Mouse (Mus musculus) erythroblast, embryonic 14.5 days (primary cell): Measurements from ENCODE around the gene Tmem212.

Source experiments
- GATA1 ChIP-seq: IDR thresholded peaks from 2 replicates; pipeline ENCODE4 v1.6.1; 2012; ENCODE audit warnings: low read length, inconsistent platforms, mixed read lengths
- TAL1 ChIP-seq: IDR thresholded peaks from 3 replicates; pipeline ENCODE4 v1.6.1; 2012; ENCODE audit warnings: low read length, inconsistent platforms, mixed read lengths

GRCm38 (mm10) chr3:27901846-27902245, 5.7 kb upstream of the Tmem212 start:
- TF ChIP-seq TAL1 (no peak), GATA1 (no peak)
